Mouse (Mus musculus) liver, adult 2 months (tissue): ENCODE results near the gene Spty2d1.

ENCODE experiments used
- CTCF ChIP-seq: fragments of 200-500 bp; IDR thresholded peaks from 2 replicates; pipeline ENCODE4 v1.5.1; 2011; ENCODE audit warnings: low read depth, low read length, control low read depth
- POLR2A ChIP-seq: fragments of 200-500 bp; IDR thresholded peaks from 2 replicates; pipeline ENCODE4 v1.6.1; 2011; ENCODE audit warnings: low read length, control low read depth; ENCODE audit not compliant: insufficient read depth; ENCODE audit errors: extremely low read depth

- TF ChIP-seq CTCF (no peak), POLR2A (no peak)
Observed at GRCm38 (mm10) chr7:47001900-47002275, 6.3 kb downstream of the Spty2d1 start.
